Mouse (Mus musculus) G1E-ER4 (cell line): ENCODE data around the gene Gm7792. TPM values are rescaled to one million over a fixed set of nuclear protein-coding genes. Genes with fewer than 3 reads are reported as not detected.
"Not testable (repeated sequence)": the region's sequence is repeated elsewhere in the genome, so short reads cannot be mapped to it uniquely, and the experiment has no call there.

ENCODE experiments used
- GATA1 ChIP-seq: IDR thresholded peaks from one replicate; pipeline ENCODE4 v1.8.0; 2012; ENCODE audit warnings: low read length, inconsistent platforms
- polyA plus RNA-seq: library from polyadenylated mRNA; stranded (reverse); fragments of >175 nt; gene quantifications from 2 replicates; pipeline ENCODE4 v1.2.3, GENCODE M21; 2012

Gene Gm7792
- polyA plus RNA-seq, result not detected in 2 replicates

GRCm38 (mm10) chr5:93843476-93843875 lies at the start of gene Gm7792:
Gene Gm7792, plus strand, starts transcription at chr5:93843776.
- TF ChIP-seq GATA1, result not testable (repeated sequence)

Other genes with a start within 250 kb of the Gm7792 start
- gene C87414, start 172.2 kb upstream of the Gm7792 start, polyA plus RNA-seq, result not detected in 2 replicates
- not detected in 2 replicates for gene Gm16429, start 85.3 kb downstream of the Gm7792 start, polyA plus RNA-seq
- not detected in 2 replicates for gene BC061212, start 226.8 kb downstream of the Gm7792 start, polyA plus RNA-seq
- not detected in 2 replicates for gene Gm6351, start 232.6 kb downstream of the Gm7792 start, polyA plus RNA-seq